Mouse (Mus musculus): ENCODE results near the gene Slc16a8. TPM values are rescaled to one million over a fixed set of nuclear protein-coding genes. Genes with fewer than 3 reads are reported as not detected.
A peak's percentile ranks its signal among the peaks of the same experiment; 100 is the strongest.

Gene Slc16a8
- total RNA-seq, 2 experiments from 2014 or later: 0.13 to 0.53 TPM

DNA sequence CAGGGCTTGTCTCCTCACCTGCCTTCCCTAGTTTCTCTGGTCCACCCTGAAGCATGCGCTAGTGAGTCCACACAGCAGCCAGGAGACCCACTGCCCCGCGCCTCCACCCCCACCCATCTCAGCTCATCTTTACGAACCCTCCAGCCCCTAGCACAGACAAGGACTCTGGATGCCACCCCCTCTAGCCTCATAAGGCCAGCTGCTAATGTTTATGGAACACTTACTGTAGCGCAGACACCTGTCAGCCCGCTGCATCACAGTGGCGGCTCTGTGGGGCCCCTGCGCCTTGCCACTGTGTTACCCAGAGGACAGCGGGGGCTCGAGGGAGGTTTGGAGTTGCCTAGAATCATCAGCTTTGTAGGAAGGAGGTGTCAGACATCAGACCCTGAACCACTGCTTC, 52.0 kb downstream of the Slc16a8 start:
- H3K27ac ChIP-seq: no peak overlapping the region
- no peak overlapping the region for H3K4me3 ChIP-seq
- intact Hi-C loops (cut with DNase I): no loop called here
- no peak for TF ChIP-seq CTCF (IDR thresholded peaks at IDR 0.05)
- DNase-seq: no peak

DNA sequence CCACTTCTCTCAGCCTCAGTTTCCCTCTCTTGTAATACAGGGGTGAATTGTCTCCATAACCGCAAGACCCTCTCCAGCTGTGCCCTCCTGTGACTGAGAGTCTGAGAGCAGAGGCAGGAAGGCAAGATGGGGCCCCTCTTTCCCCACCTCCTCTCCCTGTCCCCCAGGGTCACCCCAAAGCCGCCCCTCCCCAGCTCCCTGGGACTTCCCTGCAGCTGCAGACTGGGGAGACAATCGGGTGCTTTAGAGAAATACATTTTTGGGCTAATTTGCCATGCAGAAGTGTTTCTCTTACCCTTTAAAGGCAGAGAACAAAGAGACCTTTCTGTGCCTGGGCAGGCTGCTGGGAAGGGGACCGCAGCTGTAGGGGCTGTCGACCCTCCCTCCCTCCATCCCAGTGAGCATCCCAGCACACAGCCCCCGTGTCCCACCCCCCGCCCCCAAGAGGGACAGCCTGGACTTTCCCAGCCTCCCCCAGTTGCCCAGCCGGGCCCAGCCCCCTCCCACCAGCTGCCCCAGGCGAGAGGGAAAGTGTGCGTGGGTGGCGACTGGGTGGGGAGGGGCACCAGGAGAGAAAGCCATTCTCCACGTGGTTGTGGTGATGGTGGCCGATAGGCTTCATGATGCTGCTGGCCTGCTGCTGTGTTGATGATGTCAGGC, 52.9 kb downstream of the Slc16a8 start:
- TF ChIP-seq CTCF (IDR thresholded peaks at IDR 0.05): no peak
- DNase-seq: no peak
- Histone ChIP-seq H3K27ac (peak overlapping the region; percentile 38; the same call in 1 of the 2 replicates), H3K4me3 (no peak overlapping the region)
- intact Hi-C loops (cut with DNase I): no loop called here

Other genes starting within 250 kb of the Slc16a8 start
- gene H1f0, start 226.3 kb downstream of the Slc16a8 start, total RNA-seq (2021): 10 to 100 TPM; 71.8 to 76.8 TPM
- not detected for gene Galr3, start 212.9 kb downstream of the Slc16a8 start, total RNA-seq (2021)
- gene Ankrd54, start 191.9 kb downstream of the Slc16a8 start, total RNA-seq (2021): 1 to 10 TPM; 4.5 to 5.1 TPM
- 10 to 100 TPM; 53.6 to 54.0 TPM for gene Eif3l, start 179.6 kb downstream of the Slc16a8 start, total RNA-seq (2021)
- gene Micall1, start 145.9 kb downstream of the Slc16a8 start, total RNA-seq (2021): 10 to 100 TPM; 11.2 to 14.5 TPM
- gene Polr2f, start 113.8 kb downstream of the Slc16a8 start, total RNA-seq (2021): 10 to 100 TPM; 61.0 to 87.7 TPM
- gene 1700088E04Rik, start 113.5 kb downstream of the Slc16a8 start, total RNA-seq (2021): 1 to 10 TPM; 1.1 to 1.2 TPM
- under 1 TPM; 0.71 to 0.81 TPM for gene Sox10, start 89.5 kb downstream of the Slc16a8 start, total RNA-seq (2021)
- gene Pick1, start 25.6 kb downstream of the Slc16a8 start, total RNA-seq (2021): 10 to 100 TPM; 33.6 to 35.0 TPM
- 1 to 10 TPM in 1 of 2 experiments, under 1 TPM in 1; 0.10 to 1.0 TPM for gene Gm49486, start 25.4 kb downstream of the Slc16a8 start, total RNA-seq (2021)
- 1 to 10 TPM; 3.1 to 3.2 TPM for gene Baiap2l2, start 30.8 kb upstream of the Slc16a8 start, total RNA-seq (2021)
- 10 to 100 TPM; 19.4 to 20.1 TPM for gene Pla2g6, start 73.6 kb upstream of the Slc16a8 start, total RNA-seq (2021)
- gene Maff, start 91.9 kb upstream of the Slc16a8 start, total RNA-seq (2021): 1 to 10 TPM; 4.0 to 8.8 TPM
- 10 to 100 TPM; 26.1 to 36.7 TPM for gene Tmem184b, start 148.8 kb upstream of the Slc16a8 start, total RNA-seq (2021)
- gene Csnk1e, start 200.8 kb upstream of the Slc16a8 start, total RNA-seq (2021): 10 to 100 TPM; 41.8 to 61.4 TPM